ENCODE assay signal across 1 mouse cellular context in the genomic region with DNA sequence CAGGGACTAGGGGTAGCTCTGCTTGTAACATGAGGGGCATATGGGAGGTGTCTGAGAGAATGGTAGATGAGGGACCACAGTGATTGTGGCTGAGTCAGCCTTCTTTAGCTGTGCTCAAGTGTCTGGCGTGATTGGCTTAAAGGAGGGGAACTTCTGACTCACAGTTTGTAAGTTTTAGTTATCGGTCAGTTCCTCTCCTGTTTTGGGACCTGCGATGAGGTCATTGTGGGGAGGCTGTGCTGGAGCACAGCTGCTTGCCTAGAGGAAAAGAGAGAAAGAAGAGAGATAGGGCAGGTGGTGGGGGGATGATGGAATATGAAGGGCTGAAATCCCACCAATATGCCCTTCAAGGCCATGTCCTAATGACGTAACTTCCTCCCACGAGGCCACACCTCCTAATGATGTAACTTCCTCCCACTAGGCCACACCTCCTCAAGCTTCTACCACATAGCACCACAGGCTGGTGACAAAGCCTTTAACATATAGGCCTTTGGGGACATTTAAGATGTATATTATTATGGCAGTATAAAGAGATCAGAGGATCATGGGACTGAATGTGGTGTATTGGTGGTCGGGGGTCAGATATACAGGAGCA.
TF ChIP-seq lines count a peak whose summit lies in the region.

No protein-coding gene starts in this region.

TF ChIP-seq in MEL, 35 proteins besides CTCF, POLR2A, EP300 and RAD21 (continued from another document):
- TF ChIP-seq MYC (IDR thresholded peaks at IDR 0.05; ENCODE audit: low read depth, low read length) (no peak), GATA1 (IDR thresholded peaks at IDR 0.05; ENCODE audit: low read depth, low read length) (no peak), SMC3 (IDR thresholded peaks at IDR 0.05; ENCODE audit: low read depth, low read length) (no peak), RCOR1 (IDR thresholded peaks at IDR 0.05; ENCODE audit: low read depth, low read length) (no peak)
